Mouse (Mus musculus) kidney, postnatal 10 days (tissue): Measurements from ENCODE around the gene Olfr846.

Source experiments
- DNase-seq: peaks from one replicate; pipeline ENCODE4 v3.0.0; 2021; ENCODE audit warnings: mixed read lengths

The Olfr846 gene

DNA sequence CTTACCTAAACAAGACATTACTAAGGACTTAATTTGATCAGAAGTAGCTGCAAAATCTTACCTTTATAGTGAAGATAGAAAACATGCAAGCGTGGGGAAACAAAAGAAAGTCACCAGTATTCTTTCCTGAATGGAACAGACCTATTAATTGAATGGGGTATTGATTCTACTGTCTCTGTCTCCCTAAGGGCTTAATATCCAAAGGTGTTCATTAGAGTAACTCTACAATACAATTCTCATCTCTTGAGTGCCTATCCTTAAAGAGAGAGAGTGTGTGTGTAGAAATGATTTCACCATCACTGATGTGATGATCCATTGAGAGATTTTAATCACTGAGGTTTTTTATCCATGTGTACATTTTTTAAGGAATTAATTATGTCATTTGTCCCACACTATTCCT, at the start of gene Olfr846:
TSS of gene Olfr846 (minus strand) at position 101 of the 400 bp plus-strand sequence.
- no peak for DNase-seq

DNA sequence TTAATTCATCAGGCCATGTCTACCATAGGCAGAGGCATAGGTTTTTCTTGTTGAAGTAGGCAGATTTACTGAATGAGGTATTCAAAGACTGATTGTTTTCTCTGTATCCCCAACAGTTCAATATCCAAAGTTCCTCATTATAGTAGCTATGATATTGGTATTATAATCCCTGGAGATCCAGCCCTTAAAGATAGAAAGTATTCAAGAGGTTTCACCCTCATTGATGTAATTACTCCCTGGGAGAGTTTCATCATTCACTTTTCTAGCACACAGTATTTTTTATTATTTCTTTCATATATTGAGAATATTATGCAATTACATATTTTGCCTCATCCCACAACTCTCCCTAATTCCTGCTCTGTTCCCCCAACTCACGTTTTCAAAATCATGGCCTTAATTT, 14.8 kb upstream of the Olfr846 start, which contains the start of gene Olfr847:
TSS of gene Olfr847 (minus strand) at position 101 of the 400 bp plus-strand sequence.
- DNase-seq: no peak

- no peak for DNase-seq
Measured at GRCm38 (mm10) chr9:19336157-19336556, 27.6 kb downstream of the Olfr846 start, which contains the start of gene Olfr845. TSS of gene Olfr845 (plus strand) at chr9:19336457.

GRCm38 (mm10) chr9:19316047-19316446, 47.8 kb downstream of the Olfr846 start, which contains the start of gene Olfr844:
TSS of gene Olfr844 (plus strand) at chr9:19316347.
- DNase-seq: no peak
